Mouse (Mus musculus) heart, postnatal 0 days (tissue): ENCODE measurements around the gene Igf1r. TPM values are rescaled to one million over a fixed set of nuclear protein-coding genes. Genes with fewer than 3 reads are reported as not detected.

Source experiments
- ATAC-seq: fragments of 200-750 bp; cut with Nextera tagmentation; 2 replicates; pipeline ENCODE4 v1.8.0; 2017; ENCODE audit warnings: low read depth, moderate number of reproducible peaks, moderate library complexity; ENCODE audit not compliant: insufficient read depth
- DNase-seq: peaks from one replicate; pipeline ENCODE4 v3.0.0-alpha.2; 2016; ENCODE audit warnings: low spot score
- H3K27ac ChIP-seq: fragments of 300-500 bp; sonication (generic); 2 replicates; pipeline ENCODE4 v1.5.1; 2014; ENCODE audit warnings: low read depth, mild to moderate bottlenecking
- H3K27me3 ChIP-seq: fragments of 300-500 bp; sonication (generic); 2 replicates; pipeline ENCODE4 v1.6.1; 2014; ENCODE audit warnings: low read length, mixed read lengths; ENCODE audit not compliant: control insufficient read depth, insufficient read depth
- H3K36me3 ChIP-seq: fragments of 300-500 bp; sonication (generic); replicated peaks from 2 replicates; pipeline ENCODE4 v1.6.1; 2014; ENCODE audit warnings: low read length, mixed read lengths; ENCODE audit not compliant: control insufficient read depth, insufficient read depth
- H3K4me1 ChIP-seq: fragments of 300-500 bp; sonication (generic); 2 replicates; pipeline ENCODE4 v1.6.1; 2014; ENCODE audit warnings: antibody characterized with exemption; ENCODE audit not compliant: control insufficient read depth, insufficient read depth
- H3K4me2 ChIP-seq: fragments of 300-500 bp; sonication (generic); 2 replicates; pipeline ENCODE4 v1.6.1; 2014; ENCODE audit warnings: low read depth, mild to moderate bottlenecking, low read length, moderate library complexity
- H3K4me3 ChIP-seq: fragments of 300-500 bp; sonication (generic); 2 replicates; pipeline ENCODE4 v1.5.1; 2014; ENCODE audit warnings: low read depth, low read length
- H3K9ac ChIP-seq: fragments of 300-500 bp; sonication (generic); replicated peaks from 2 replicates; pipeline ENCODE4 v1.6.1; 2014; ENCODE audit warnings: low read depth, low read length, mixed read lengths
- H3K9me3 ChIP-seq: fragments of 300-500 bp; sonication (generic); replicated peaks from 2 replicates; pipeline ENCODE4 v1.6.1; 2016; ENCODE audit warnings: low read length; ENCODE audit not compliant: control insufficient read depth
- CTCF ChIP-seq: IDR thresholded peaks from 2 replicates; pipeline ENCODE4 v1.5.1; 2016; ENCODE audit warnings: antibody characterized with exemption, control low read depth, low read depth
- EP300 ChIP-seq: IDR thresholded peaks from 2 replicates; pipeline ENCODE4 v1.6.1; 2016; ENCODE audit warnings: antibody characterized with exemption, low read depth
- WGBS: fragments of 180-500 bp; shearing (Covaris S2); extraction: QIAGEN DNeasy Blood & Tissue Kit; methylation state at CpG from one replicate; pipeline ENCODE4 v1.1.7; 2014; 5-methylcytosine and 5-hydroxymethylcytosine counted together
- polyA plus RNA-seq: library from polyadenylated mRNA; unstranded; fragments of >200 nt; fragmentation: Nextera tagmentation; extraction: Ambion mirVana; gene quantifications from 2 replicates; pipeline ENCODE4 v1.2.1, GENCODE M21; 2015
- total RNA-seq: library from RNA; depleted of rRNA; stranded (reverse); fragments of >200 nt; gene quantifications from 2 replicates; pipeline ENCODE4 v1.2.3, GENCODE M21; 2014; ENCODE audit warnings: low replicate concordance

The Igf1r gene
- total and polyA plus RNA-seq, 2 experiments from 2014 or later, result 8.8 to 41.8 TPM

- H3K36me3 ChIP-seq, result no peaks in the 10 kb centered on the region
- ATAC-seq (peak; percentile 72), DNase-seq (peak; percentile 63)
- H3K27ac ChIP-seq, result peak overlapping the region; percentile 72
- no peak overlapping the region for H3K9ac ChIP-seq
- TF ChIP-seq EP300, result no peak
- 0 out of 2 replicates have a peak, but pooled peaks have one; percentile 12 for TF ChIP-seq CTCF
- H3K4me3 ChIP-seq, result no peak overlapping the region
- H3K27me3 ChIP-seq, result no peaks in the 10 kb centered on the region
- peaks cover 35% of the 10 kb centered on the region for H3K4me1 ChIP-seq
- 36% methylated on average over 11 of the region's 11 CpGs for WGBS
- H3K4me2 ChIP-seq, result no peak overlapping the region
- H3K9me3 ChIP-seq, result no peaks in the 10 kb centered on the region
Observed at GRCm38 (mm10) chr7:68080122-68080845, 127.7 kb downstream of the Igf1r start.

GRCm38 (mm10) chr7:68085338-68085737, 132.7 kb downstream of the Igf1r start:
- Histone ChIP-seq H3K4me3 (peak overlapping the region; percentile 12; the same call in 1 of the 2 replicates), H3K27ac (peak overlapping the region; percentile 82), H3K9ac (no peak overlapping the region)

GRCm38 (mm10) chr7:68085870-68086341, 133.3 kb downstream of the Igf1r start:
- ATAC-seq (peak; percentile 68), DNase-seq (no peak)
- WGBS, result 28% methylated on average over 4 of the region's 4 CpGs
- no peak overlapping the region for H3K9ac ChIP-seq
- no peaks in the 10 kb centered on the region for H3K36me3 ChIP-seq
- H3K4me1 ChIP-seq, result peaks cover 37% of the 10 kb centered on the region
- TF ChIP-seq EP300 (no peak), CTCF (no peak)
- peak overlapping the region; percentile 45 for H3K4me2 ChIP-seq
- H3K27ac ChIP-seq, result peak overlapping the region; percentile 82
- H3K27me3 ChIP-seq, result no peaks in the 10 kb centered on the region
- H3K4me3 ChIP-seq, result no peak overlapping the region
- no peaks in the 10 kb centered on the region for H3K9me3 ChIP-seq

More at GRCm38 (mm10) chr7:68085338-68085737, 132.7 kb downstream of the Igf1r start:
- ATAC-seq, result peak; percentile 66
- peaks cover 42% of the 10 kb centered on the region for H3K4me1 ChIP-seq
- 4% methylated on average over 12 of the region's 12 CpGs for WGBS
- no peak for TF ChIP-seq EP300
- TF ChIP-seq CTCF, result no peak
- H3K36me3 ChIP-seq, result no peaks in the 10 kb centered on the region
- DNase-seq, result peak; percentile 76
- H3K9me3 ChIP-seq, result no peaks in the 10 kb centered on the region
- H3K27me3 ChIP-seq, result no peaks in the 10 kb centered on the region
- H3K4me2 ChIP-seq, result peak overlapping the region; percentile 45

- Histone ChIP-seq H3K9ac (no peak overlapping the region), H3K4me1 (peaks cover 43% of the 10 kb centered on the region), H3K4me3 (no peak overlapping the region), H3K9me3 (no peaks in the 10 kb centered on the region), H3K27ac (no peak overlapping the region), H3K36me3 (no peaks in the 10 kb centered on the region), H3K4me2 (no peak overlapping the region), H3K27me3 (no peaks in the 10 kb centered on the region)
- TF ChIP-seq EP300, result no peak
- no peak for TF ChIP-seq CTCF
- WGBS, result 71% methylated on average over 4 of the region's 4 CpGs
- ATAC-seq (no peak), DNase-seq (no peak)
Observed at GRCm38 (mm10) chr7:68087496-68087895, 134.9 kb downstream of the Igf1r start.

GRCm38 (mm10) chr7:68088825-68089224, 136.2 kb downstream of the Igf1r start:
- Histone ChIP-seq H3K27me3 (no peaks in the 10 kb centered on the region), H3K4me1 (peaks cover 31% of the 10 kb centered on the region), H3K36me3 (no peaks in the 10 kb centered on the region), H3K9ac (no peak overlapping the region), H3K9me3 (no peaks in the 10 kb centered on the region), H3K27ac (no peak overlapping the region), H3K4me2 (no peak overlapping the region), H3K4me3 (no peak overlapping the region)
- DNase-seq, result no peak
- 77% methylated on average over 6 of the region's 6 CpGs for WGBS
- ATAC-seq, result no peak
- no peak for TF ChIP-seq EP300
- TF ChIP-seq CTCF, result no peak

GRCm38 (mm10) chr7:68089725-68090124, 137.1 kb downstream of the Igf1r start:
- no peak for ATAC-seq
- no peak overlapping the region for H3K9ac ChIP-seq

More at GRCm38 (mm10) chr7:68089725-68090124, 137.1 kb downstream of the Igf1r start:
- Histone ChIP-seq H3K36me3 (no peaks in the 10 kb centered on the region), H3K9me3 (no peaks in the 10 kb centered on the region), H3K4me2 (no peak overlapping the region), H3K27me3 (no peaks in the 10 kb centered on the region), H3K27ac (no peak overlapping the region), H3K4me3 (no peak overlapping the region), H3K4me1 (peaks cover 31% of the 10 kb centered on the region)
- WGBS, result 53% methylated on average over 10 of the region's 10 CpGs
- no peak for TF ChIP-seq EP300
- TF ChIP-seq CTCF, result no peak
- no peak for DNase-seq
